Mouse (Mus musculus) CH12.LX (cell line): ENCODE data around the gene Adnp. TPM values are rescaled to one million over a fixed set of nuclear protein-coding genes. Genes with fewer than 3 reads are reported as not detected.
A peak's percentile ranks its signal among the peaks of the same experiment; 100 is the strongest.

Experiments used
- DNase-seq: peaks from one replicate; pipeline ENCODE4 v3.0.0-alpha.2; 2013; ENCODE audit errors: extremely low read depth
- H3K27ac ChIP-seq: 2 replicates; pipeline ENCODE4 v1.5.1; 2012; ENCODE audit warnings: low read depth, mild to moderate bottlenecking, control low read depth, moderate library complexity; ENCODE audit not compliant: insufficient read depth
- H3K27me3 ChIP-seq: replicated peaks from 2 replicates; pipeline ENCODE3; 2012; ENCODE audit warnings: inconsistent platforms
- H3K36me3 ChIP-seq, 2 experiments: replicated peaks in 1 of 2; 2 replicates each; pipeline versions ENCODE3 to v1.6.1; 2012; ENCODE audit warnings: inconsistent platforms in 1 of 2, low read length in 1 of 2, mild to moderate bottlenecking in 1 of 2, mixed read lengths in 1 of 2, moderate library complexity in 1 of 2; ENCODE audit not compliant: control insufficient read depth in 1 of 2, insufficient read depth in 1 of 2
- H3K4me1 ChIP-seq, 2 experiments: 2 replicates each; pipeline ENCODE4 v1.6.1; 2012; ENCODE audit warnings: inconsistent platforms in 1 of 2, moderate library complexity in 1 of 2; ENCODE audit not compliant: insufficient read depth in 2 of 2, control insufficient read depth in 1 of 2
- H3K4me2 ChIP-seq: 2 replicates; pipeline ENCODE4 v1.6.1; 2012; ENCODE audit warnings: low read depth, mild to moderate bottlenecking, control low read depth; ENCODE audit not compliant: poor library complexity, insufficient read depth, severe bottlenecking
- H3K4me3 ChIP-seq, 3 experiments: fragments of 150-350 bp in 1 of 3; sonication (generic) in 1 of 3; replicated peaks in 1 of 3; 2 replicates each; pipeline versions ENCODE3 to v1.5.1; 2011 to 2012; ENCODE audit warnings: low read depth in 2 of 3, low read length in 2 of 3, mild to moderate bottlenecking in 2 of 3, moderate library complexity in 2 of 3, control low read depth in 1 of 3, improper control_type of control experiment in 1 of 3, inconsistent platforms in 1 of 3, mixed read lengths in 1 of 3; ENCODE audit not compliant: poor library complexity in 1 of 3
- H3K79me2 ChIP-seq: replicated peaks from 2 replicates; pipeline ENCODE4 v1.6.1; 2012; ENCODE audit warnings: mild to moderate bottlenecking, moderate library complexity; ENCODE audit not compliant: control insufficient read depth, poor library complexity, insufficient read depth, severe bottlenecking; ENCODE audit errors: extremely low read depth
- H3K9ac ChIP-seq: 2 replicates; pipeline ENCODE4 v1.6.1; 2012; ENCODE audit warnings: low read depth, mild to moderate bottlenecking, control low read depth, moderate library complexity; ENCODE audit not compliant: insufficient read depth
- H3K9me3 ChIP-seq: replicated peaks from 2 replicates; pipeline ENCODE3; 2012; ENCODE audit warnings: low read length, inconsistent platforms, mixed read lengths
- BHLHE40 ChIP-seq: IDR thresholded peaks from 2 replicates; pipeline ENCODE4 v1.6.1; 2011; ENCODE audit warnings: mild to moderate bottlenecking, low read depth, low read length, improper control_type of control experiment
- CTCF ChIP-seq, 2 experiments: IDR thresholded peaks in 1 of 2; conservative IDR thresholded peaks in 1 of 2; 2 replicates each; pipeline ENCODE4 v1.5.1; 2011 to 2012; ENCODE audit warnings: low read depth in 2 of 2, low read length in 2 of 2, improper control_type of control experiment in 1 of 2, inconsistent platforms in 1 of 2, mild to moderate bottlenecking in 1 of 2, moderate library complexity in 1 of 2
- E2F4 ChIP-seq: IDR thresholded peaks from 2 replicates; pipeline ENCODE4 v1.6.1; 2011; ENCODE audit warnings: low read depth, low read length, improper control_type of control experiment; ENCODE audit not compliant: insufficient replicate concordance
- EP300 ChIP-seq: IDR thresholded peaks from 2 replicates; pipeline ENCODE4 v1.6.1; 2011; ENCODE audit warnings: low read length, improper control_type of control experiment
- JUN ChIP-seq: IDR thresholded peaks from 2 replicates; pipeline ENCODE4 v1.6.1; 2011; ENCODE audit warnings: low read depth, mild to moderate bottlenecking, low read length, improper control_type of control experiment, moderate library complexity; ENCODE audit not compliant: insufficient read depth
- JUND ChIP-seq: conservative IDR thresholded peaks from 2 replicates; pipeline ENCODE4 v1.6.1; 2011; ENCODE audit warnings: low read depth, low read length, improper control_type of control experiment
- KAT2A ChIP-seq: IDR thresholded peaks from 2 replicates; pipeline ENCODE4 v1.6.1; 2012; ENCODE audit warnings: low read length, improper control_type of control experiment, inconsistent platforms; ENCODE audit not compliant: insufficient replicate concordance
- MAX ChIP-seq: IDR thresholded peaks from 2 replicates; pipeline ENCODE4 v1.6.1; 2011; ENCODE audit warnings: low read length, improper control_type of control experiment
- MAZ ChIP-seq: IDR thresholded peaks from 2 replicates; pipeline ENCODE4 v1.6.1; 2012; ENCODE audit warnings: low read depth, mild to moderate bottlenecking, inconsistent platforms, low read length, improper control_type of control experiment, moderate library complexity
- MXI1 ChIP-seq: IDR thresholded peaks from 2 replicates; pipeline ENCODE4 v1.6.1; 2011; ENCODE audit warnings: mild to moderate bottlenecking, low read depth, low read length, improper control_type of control experiment
- POLR2AphosphoS2 ChIP-seq: IDR thresholded peaks from 2 replicates; pipeline ENCODE4 v1.6.1; 2011; ENCODE audit warnings: low read depth, low read length, improper control_type of control experiment
- RCOR1 ChIP-seq: conservative IDR thresholded peaks from 2 replicates; pipeline ENCODE4 v1.6.1; 2012; ENCODE audit warnings: low read depth, mild to moderate bottlenecking, inconsistent platforms, low read length, improper control_type of control experiment
- SMC3 ChIP-seq: IDR thresholded peaks from 2 replicates; pipeline ENCODE4 v1.6.1; 2011; ENCODE audit warnings: low read depth, low read length, improper control_type of control experiment
- TCF12 ChIP-seq: IDR thresholded peaks from 2 replicates; pipeline ENCODE4 v1.6.1; 2014; ENCODE audit warnings: low read depth, mild to moderate bottlenecking, inconsistent platforms, low read length, improper control_type of control experiment
- USF1 ChIP-seq: IDR thresholded peaks from 2 replicates; pipeline ENCODE4 v1.6.1; 2014; ENCODE audit warnings: low read depth, mild to moderate bottlenecking, inconsistent platforms, low read length, improper control_type of control experiment
- USF2 ChIP-seq: conservative IDR thresholded peaks from 2 replicates; pipeline ENCODE4 v1.6.1; 2011; ENCODE audit warnings: low read depth, low read length, improper control_type of control experiment
- ZC3H11A ChIP-seq: IDR thresholded peaks from 2 replicates; pipeline ENCODE4 v1.6.1; 2012; ENCODE audit warnings: low read depth, mild to moderate bottlenecking, inconsistent platforms, low read length, improper control_type of control experiment
- ZMIZ1 ChIP-seq: IDR thresholded peaks from 2 replicates; pipeline ENCODE4 v1.6.1; 2012; ENCODE audit warnings: low read depth, mild to moderate bottlenecking, inconsistent platforms, low read length, improper control_type of control experiment
- dilution Hi-C: fragments of 300-500 bp; cut with MboI; formaldehyde crosslinking; loops from 2 replicates; pipeline ENCODE4 v1.14.3; 2020; ENCODE audit warnings: low sequenced_read_pairs; ENCODE audit not compliant: extremely low pct_unique_long_range_greater_than_20kb, extremely low pct_ligation_motif_present
- in situ Hi-C: fragments of 300-500 bp; cut with MboI; formaldehyde crosslinking; loops from 3 replicates; pipeline ENCODE4 v1.14.3; 2019; ENCODE audit warnings: low sequenced_read_pairs, low pct_ligation_motif_present, low pct_unique_long_range_greater_than_20kb, mixed read lengths
- polyA plus RNA-seq: library from polyadenylated mRNA; unstranded; fragments of >175 nt; gene quantifications from 2 replicates; pipeline ENCODE4 v1.2.1, GENCODE M21; 2012; ENCODE audit warnings: low read depth; ENCODE audit not compliant: insufficient read length
- total RNA-seq, 2 experiments: library from RNA; depleted of rRNA; stranded (reverse); fragments of 300-350 nt in 1 of 2; fragments of >200 nt in 1 of 2; gene quantifications; 2 replicates each; pipeline ENCODE4 v1.2.3; 2012 to 2014

Adnp gene
- total and polyA plus RNA-seq, 3 experiments: 1.3 to 12.9 (median 3.3) TPM

DNA sequence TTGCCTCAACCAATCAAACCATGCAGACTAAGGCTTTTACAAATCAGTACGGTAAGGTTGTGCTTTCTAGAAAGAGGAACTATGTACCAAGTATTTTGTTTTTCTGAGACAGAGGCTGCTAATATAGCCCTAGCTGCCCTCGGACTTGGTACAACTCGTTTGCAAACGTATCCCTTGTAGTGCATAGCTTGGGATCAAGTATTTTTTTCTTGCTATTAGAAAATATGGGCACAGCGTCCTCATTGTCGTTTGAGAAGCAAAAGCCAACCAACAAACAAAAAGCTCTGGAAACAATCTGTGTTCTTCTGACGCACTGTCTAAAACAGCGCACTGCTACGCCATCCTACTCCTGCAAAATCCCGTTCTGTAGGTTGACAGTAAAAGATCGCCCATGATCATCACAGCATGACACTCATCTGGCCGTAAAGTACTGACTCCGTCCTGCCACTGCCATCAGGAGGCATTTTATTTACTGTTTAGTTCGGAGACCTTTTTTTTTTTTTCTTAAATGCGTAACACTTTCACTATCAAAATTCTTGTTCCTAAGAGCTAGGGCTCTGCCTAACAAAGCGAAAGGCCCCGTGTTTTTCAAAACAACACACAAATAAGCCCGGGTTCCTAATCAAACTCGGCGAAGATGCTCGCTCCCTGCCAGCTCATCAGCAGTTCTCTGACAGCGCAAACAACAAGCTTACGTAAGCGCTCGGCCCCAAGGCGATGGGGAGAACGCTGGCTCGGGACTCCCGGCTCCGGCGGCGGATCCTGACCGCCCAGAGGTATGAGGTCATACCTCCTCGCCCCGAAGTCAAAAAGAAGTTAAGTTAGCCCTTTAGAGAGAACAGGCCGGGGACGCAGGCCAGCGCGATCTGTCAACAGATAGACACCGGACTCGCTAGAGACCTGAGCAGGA lies 22.5 kb upstream of the Adnp start:
- Histone ChIP-seq H3K4me1 (peaks cover 9 to 34% of the 10 kb centered on the region in 2 experiments), H3K4me3 (peak overlapping the region; percentile 93 to 99 (median 98)), H3K27me3 (no peaks in the 10 kb centered on the region), H3K36me3 (peaks cover 16 to 58% of the 10 kb centered on the region in 2 experiments), H3K79me2 (peaks cover 44% of the 10 kb centered on the region), H3K4me2 (peak overlapping the region; percentile 92), H3K9me3 (no peaks in the 10 kb centered on the region), H3K9ac (peak overlapping the region; percentile 92), H3K27ac (0 out of 2 replicates have a peak overlapping the region, but pooled peaks have one; percentile 32)
- TF ChIP-seq TCF12: no peak
- TF ChIP-seq E2F4: no peak
- TF ChIP-seq EP300: no peak
- no peak for TF ChIP-seq USF2
- TF ChIP-seq BHLHE40: no peak
- no peak for TF ChIP-seq SMC3
- TF ChIP-seq ZC3H11A: no peak
- TF ChIP-seq CTCF (conservative IDR thresholded peaks at IDR 0.05 in 1 of 2, IDR thresholded peaks at IDR 0.05 in 1 of 2; ENCODE audit: low read depth in 2 of 2, low read length in 2 of 2): no peak
- TF ChIP-seq KAT2A: no peak
- TF ChIP-seq MAX: no peak
- no peak for TF ChIP-seq USF1
- TF ChIP-seq RCOR1: no peak
- no peak for TF ChIP-seq MAZ
- peak; percentile 29 for DNase-seq
- dilution Hi-C loops: no loop called here
- in situ Hi-C loops: no loop called here

DNA sequence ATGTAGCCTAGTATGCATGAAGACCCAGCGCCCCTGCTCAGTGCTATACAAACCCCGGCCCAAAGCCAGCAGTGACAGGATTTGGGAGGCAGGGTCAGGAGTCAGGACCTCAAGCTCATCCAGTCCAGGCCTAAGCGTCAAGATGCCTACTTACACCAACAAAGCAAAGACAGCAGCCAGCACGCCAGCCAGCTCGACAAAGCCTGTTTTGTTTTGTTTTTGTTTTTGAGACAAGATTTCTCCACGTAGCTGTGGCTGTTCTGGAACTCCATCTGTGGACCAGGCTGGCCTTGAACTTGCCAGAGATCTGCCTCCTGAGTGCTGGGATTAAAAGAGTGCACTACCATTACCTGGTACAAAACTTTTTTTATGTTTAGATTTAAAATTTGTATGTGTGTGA lies 16.4 kb upstream of the Adnp start:
- H3K4me3 ChIP-seq: no peak overlapping the region
- H3K4me2 ChIP-seq: no peak overlapping the region
- H3K4me1 ChIP-seq: peaks cover 0 to 9% of the 10 kb centered on the region in 2 experiments; a peak in 2 of 4 replicates
- no peak overlapping the region for H3K27ac ChIP-seq
- no peak for TF ChIP-seq JUND
- no peak for TF ChIP-seq BHLHE40
- TF ChIP-seq USF2: no peak
- TF ChIP-seq POLR2AphosphoS2: no peak
- TF ChIP-seq MXI1: no peak
- no peak for TF ChIP-seq MAZ
- TF ChIP-seq JUN: no peak
- TF ChIP-seq ZMIZ1: no peak
- TF ChIP-seq CTCF (conservative IDR thresholded peaks at IDR 0.05 in 1 of 2, IDR thresholded peaks at IDR 0.05 in 1 of 2; ENCODE audit: low read depth in 2 of 2, low read length in 2 of 2): no peak
- TF ChIP-seq RCOR1: no peak
- TF ChIP-seq, all 38 proteins: peak for 0
- dilution Hi-C loops (no loop called here), in situ Hi-C loops (no loop called here)
- no peaks in the 10 kb centered on the region for H3K27me3 ChIP-seq
- DNase-seq: no peak
- H3K9me3 ChIP-seq: no peaks in the 10 kb centered on the region
- H3K9ac ChIP-seq: no peak overlapping the region
- H3K36me3 ChIP-seq: peaks cover 62 to 89% of the 10 kb centered on the region in 2 experiments
- H3K79me2 ChIP-seq: peaks cover 16% of the 10 kb centered on the region
